Mouse (Mus musculus): ENCODE measurements around the gene Gm10097. TPM values are rescaled to one million over a fixed set of nuclear protein-coding genes. Genes with fewer than 3 reads are reported as not detected.

The Gm10097 gene
- total RNA-seq, 2 experiments from 2014 or later: not detected

- peak in 1 of 2 experiments; percentile 30 for DNase-seq (ENCODE audit: low spot score in 2 of 2)
Measured at GRCm38 (mm10) chr10:5079945-5080468, 11.0 kb downstream of the Gm10097 start.

GRCm38 (mm10) chr10:5083716-5084115, 14.7 kb downstream of the Gm10097 start:
- DNase-seq (ENCODE audit: low spot score in 2 of 2): no peak

- DNase-seq (ENCODE audit: low spot score in 2 of 2): no peak
Measured at GRCm38 (mm10) chr10:5085792-5086191, 16.8 kb downstream of the Gm10097 start.

- DNase-seq (ENCODE audit: low spot score in 2 of 2): no peak
Measured at GRCm38 (mm10) chr10:5086329-5086728, 17.3 kb downstream of the Gm10097 start.

- no peak for DNase-seq (ENCODE audit: low spot score in 2 of 2)
Measured at GRCm38 (mm10) chr10:5087336-5087735, 18.3 kb downstream of the Gm10097 start.

- no peak for DNase-seq (ENCODE audit: low spot score in 2 of 2)
Measured at GRCm38 (mm10) chr10:5089133-5089532, 20.1 kb downstream of the Gm10097 start.

GRCm38 (mm10) chr10:5096996-5097753, 28.2 kb downstream of the Gm10097 start:
- DNase-seq (ENCODE audit: low spot score in 2 of 2): no peak

- no peak for DNase-seq (ENCODE audit: low spot score in 2 of 2)
Measured at GRCm38 (mm10) chr10:5097754-5098137, 28.8 kb downstream of the Gm10097 start.

- DNase-seq (ENCODE audit: low spot score in 2 of 2): no peak
Measured at GRCm38 (mm10) chr10:5110773-5111172, 41.8 kb downstream of the Gm10097 start.

- no peak for DNase-seq (ENCODE audit: low spot score in 2 of 2)
Measured at GRCm38 (mm10) chr10:5116155-5116554, 47.2 kb downstream of the Gm10097 start.

- no peak for DNase-seq (ENCODE audit: low spot score in 2 of 2)
Measured at GRCm38 (mm10) chr10:5116720-5117119, 47.7 kb downstream of the Gm10097 start.
